Mouse (Mus musculus): ENCODE results near the gene Cacna1d.

- TF ChIP-seq CTCF (IDR thresholded peaks at IDR 0.05; ENCODE audit: low read depth, low read length) (no peak), POLR2A (IDR thresholded peaks at IDR 0.05; ENCODE audit: extremely low read depth, insufficient read depth, low read length) (no peak)
Measured at GRCm38 (mm10) chr14:30428757-30429156, 62.5 kb downstream of the Cacna1d start.

Measured in liver, adult 2 months (tissue).